Mouse (Mus musculus): ENCODE measurements around the gene Commd7.

DNA sequence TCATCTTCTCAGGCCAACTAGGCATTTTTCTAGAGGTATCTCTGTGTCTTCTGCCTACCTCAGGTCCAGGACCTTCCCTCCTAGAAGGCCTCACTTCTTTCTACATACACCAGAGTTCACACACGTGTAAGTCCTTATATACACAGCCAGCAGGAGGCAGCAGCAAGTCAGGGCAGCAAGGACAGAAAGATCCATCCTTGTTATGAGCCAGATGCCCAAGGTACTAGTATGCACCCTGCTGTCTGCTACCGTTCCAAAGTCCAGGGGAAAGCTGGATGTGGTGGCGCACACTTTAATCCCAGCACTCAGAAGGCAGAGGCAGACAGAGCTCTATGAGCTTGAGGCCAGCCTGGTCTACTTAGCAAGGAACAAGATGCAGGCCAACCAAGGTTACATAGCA is 26.2 kb downstream of the Commd7 start:
- no peak for TF ChIP-seq CTCF (IDR thresholded peaks at IDR 0.05; ENCODE audit: insufficient read depth, low read depth, low read length)
- TF ChIP-seq POLR2A (IDR thresholded peaks at IDR 0.05; ENCODE audit: insufficient read depth, low read depth, low read length), result no peak
